Mouse (Mus musculus) limb, embryonic 13.5 days (tissue): ENCODE data around the gene D430042O09Rik. TPM values are rescaled to one million over a fixed set of nuclear protein-coding genes. Genes with fewer than 3 reads are reported as not detected.
A peak's percentile ranks its signal among the peaks of the same experiment; 100 is the strongest.

Source experiments
- ATAC-seq: fragments of 200-750 bp; cut with Nextera tagmentation; 2 replicates; pipeline ENCODE4 v1.8.0; 2017; ENCODE audit warnings: low read depth, moderate number of reproducible peaks, moderate TSS enrichment; ENCODE audit not compliant: low FRiP score
- H3K27ac ChIP-seq: fragments of 300-500 bp; sonication (generic); 2 replicates; pipeline ENCODE4 v1.5.1; 2015; ENCODE audit warnings: inconsistent platforms, mild to moderate bottlenecking, moderate library complexity
- H3K27me3 ChIP-seq: fragments of 300-500 bp; sonication (generic); 2 replicates; pipeline ENCODE4 v1.6.1; 2015; ENCODE audit warnings: mild to moderate bottlenecking, inconsistent platforms
- H3K36me3 ChIP-seq: fragments of 300-500 bp; sonication (generic); 2 replicates; pipeline ENCODE4 v1.6.1; 2015; ENCODE audit warnings: inconsistent platforms, mild to moderate bottlenecking, moderate library complexity
- H3K4me1 ChIP-seq: fragments of 300-500 bp; sonication (generic); 2 replicates; pipeline ENCODE4 v1.6.1; 2015; ENCODE audit warnings: inconsistent platforms
- H3K4me2 ChIP-seq: fragments of 300-500 bp; sonication (generic); replicated peaks from 2 replicates; pipeline ENCODE4 v1.6.1; 2015; ENCODE audit warnings: inconsistent platforms, mild to moderate bottlenecking, moderate library complexity
- H3K4me3 ChIP-seq: fragments of 300-500 bp; sonication (generic); 2 replicates; pipeline ENCODE4 v1.5.1; 2015; ENCODE audit warnings: moderate library complexity, mild to moderate bottlenecking, inconsistent platforms
- H3K9ac ChIP-seq: fragments of 300-500 bp; sonication (generic); 2 replicates; pipeline ENCODE4 v1.6.1; 2015; ENCODE audit warnings: mild to moderate bottlenecking, inconsistent platforms
- H3K9me3 ChIP-seq: fragments of 300-500 bp; sonication (generic); 2 replicates; pipeline ENCODE4 v1.6.1; 2016; ENCODE audit warnings: inconsistent platforms
- WGBS: fragments of 180-500 bp; shearing (Covaris S2); methylation state at CpG from one replicate; pipeline ENCODE4 v1.1.7; 2015; 5-methylcytosine and 5-hydroxymethylcytosine counted together
- polyA plus RNA-seq: library from polyadenylated mRNA; unstranded; fragments of >200 nt; fragmentation: Nextera tagmentation; extraction: Ambion mirVana; gene quantifications from 2 replicates; pipeline ENCODE4 v1.2.1, GENCODE M21; 2015

The D430042O09Rik gene
- polyA plus RNA-seq, 1 experiment from 2014 or later: 10.0 TPM

DNA sequence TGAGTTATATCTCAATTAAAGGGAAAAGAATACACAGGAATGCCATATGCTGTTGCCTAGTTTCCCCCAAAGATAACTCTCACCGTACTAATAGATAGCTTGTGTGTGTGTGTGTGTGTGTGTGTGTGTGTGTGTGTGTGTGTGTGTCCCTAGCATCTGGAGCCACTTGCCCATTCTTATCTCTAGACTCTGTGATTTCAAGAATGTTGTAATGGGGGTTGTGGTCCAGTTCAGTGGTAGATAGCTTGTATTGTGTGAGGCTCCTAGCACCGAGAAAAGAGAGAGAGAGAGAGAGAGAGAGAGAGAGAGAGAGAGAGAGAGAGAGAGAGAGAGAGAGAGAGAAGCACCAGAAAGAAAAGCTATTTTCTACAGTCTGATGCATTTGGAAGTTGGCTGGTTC lies 118.7 kb downstream of the D430042O09Rik start:
- Histone ChIP-seq H3K27ac (no peak overlapping the region), H3K36me3 (peaks cover 7% of the 10 kb centered on the region; the same call in 1 of the 2 replicates), H3K4me1 (peaks cover 31% of the 10 kb centered on the region), H3K9ac (no peak overlapping the region), H3K27me3 (no peaks in the 10 kb centered on the region), H3K4me3 (no peak overlapping the region), H3K4me2 (no peak overlapping the region), H3K9me3 (no peaks in the 10 kb centered on the region)
- no peak for ATAC-seq
- 86% methylated on average over 2 of the region's 2 CpGs for WGBS

DNA sequence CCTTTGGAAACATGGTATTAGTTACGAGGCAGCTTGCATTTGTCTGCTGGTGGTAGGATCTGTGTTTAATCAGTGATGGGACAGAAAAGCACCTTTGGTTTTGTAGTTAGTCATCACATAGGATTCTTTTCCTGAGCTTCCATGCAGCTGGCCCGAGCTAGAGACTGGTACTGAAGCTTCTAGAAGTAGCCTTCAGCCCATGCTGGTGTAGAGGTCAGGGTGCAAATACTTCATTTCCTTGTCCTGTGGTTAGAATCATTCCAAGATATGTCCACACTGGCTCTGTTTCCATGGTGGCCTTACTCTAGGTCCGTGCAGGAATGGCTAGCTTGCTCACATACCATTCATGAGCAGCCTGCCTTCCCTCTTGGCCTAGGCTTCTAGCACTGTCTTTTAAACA lies 119.2 kb downstream of the D430042O09Rik start:
- Histone ChIP-seq H3K9me3 (no peaks in the 10 kb centered on the region), H3K36me3 (peaks cover 7% of the 10 kb centered on the region; the same call in 1 of the 2 replicates), H3K4me3 (no peak overlapping the region), H3K9ac (no peak overlapping the region), H3K27ac (peak overlapping the region; percentile 28; the same call in 1 of the 2 replicates), H3K4me2 (no peak overlapping the region), H3K4me1 (peaks cover 32% of the 10 kb centered on the region), H3K27me3 (no peaks in the 10 kb centered on the region)
- 64% methylated on average over 3 of the region's 3 CpGs for WGBS
- ATAC-seq: no peak

DNA sequence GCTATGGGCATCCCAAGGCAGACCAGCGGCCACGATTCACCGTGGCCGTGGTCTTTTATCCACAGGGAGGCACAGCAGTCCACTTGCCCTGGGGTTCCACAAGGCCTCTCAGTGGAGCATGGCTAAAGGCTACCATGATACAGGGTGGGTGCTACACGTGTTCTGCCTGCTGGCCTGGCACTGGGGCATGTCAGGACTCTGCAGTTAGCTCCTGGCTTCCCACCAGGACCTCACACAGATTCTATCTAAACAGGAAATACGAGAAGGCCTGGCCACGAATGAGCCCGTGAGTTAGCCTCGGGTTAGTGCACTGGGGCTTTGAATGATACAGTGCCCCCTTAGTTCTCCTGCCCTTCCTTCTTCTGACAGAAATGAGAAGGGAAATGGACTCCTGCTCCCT lies 119.7 kb downstream of the D430042O09Rik start:
- no peak overlapping the region for H3K9ac ChIP-seq
- WGBS: 41% methylated on average over 9 of the region's 9 CpGs
- H3K27ac ChIP-seq: peak overlapping the region; percentile 28; the same call in 1 of the 2 replicates
- no peaks in the 10 kb centered on the region for H3K27me3 ChIP-seq
- H3K4me2 ChIP-seq: 0 out of 2 replicates have a peak overlapping the region, but pooled peaks have one; percentile 4
- peaks cover 37% of the 10 kb centered on the region for H3K4me1 ChIP-seq
- peaks cover 7% of the 10 kb centered on the region; the same call in 1 of the 2 replicates for H3K36me3 ChIP-seq
- no peaks in the 10 kb centered on the region for H3K9me3 ChIP-seq
- no peak for ATAC-seq
- H3K4me3 ChIP-seq: no peak overlapping the region

DNA sequence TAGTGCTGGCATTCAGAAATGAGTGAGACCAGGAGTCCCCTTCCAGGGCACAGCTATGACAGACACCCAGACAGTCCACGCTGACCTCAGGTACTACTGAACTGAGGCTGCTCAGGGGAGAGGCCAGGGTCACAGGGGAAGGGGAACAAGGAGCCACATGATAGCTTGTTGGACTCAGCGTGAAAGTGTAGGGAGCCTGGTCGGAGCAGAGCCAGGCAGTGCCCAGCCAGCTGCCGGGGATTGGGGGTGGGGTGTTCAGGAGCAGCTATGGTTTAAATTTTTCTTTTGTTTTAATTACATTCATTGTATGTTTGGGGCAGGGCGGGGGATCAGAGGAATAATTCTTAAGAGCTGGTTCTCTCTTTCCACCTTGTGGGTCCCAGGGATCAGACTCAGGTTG lies 120.9 kb downstream of the D430042O09Rik start:
- Histone ChIP-seq H3K36me3 (peaks cover 8% of the 10 kb centered on the region; the same call in 1 of the 2 replicates), H3K4me3 (no peak overlapping the region), H3K27me3 (no peaks in the 10 kb centered on the region), H3K4me2 (no peak overlapping the region), H3K4me1 (peaks cover 48% of the 10 kb centered on the region), H3K9ac (no peak overlapping the region), H3K9me3 (no peaks in the 10 kb centered on the region), H3K27ac (peak overlapping the region; percentile 56; the same call in 1 of the 2 replicates)
- WGBS: 57% methylated on average over 5 of the region's 5 CpGs
- ATAC-seq: no peak

DNA sequence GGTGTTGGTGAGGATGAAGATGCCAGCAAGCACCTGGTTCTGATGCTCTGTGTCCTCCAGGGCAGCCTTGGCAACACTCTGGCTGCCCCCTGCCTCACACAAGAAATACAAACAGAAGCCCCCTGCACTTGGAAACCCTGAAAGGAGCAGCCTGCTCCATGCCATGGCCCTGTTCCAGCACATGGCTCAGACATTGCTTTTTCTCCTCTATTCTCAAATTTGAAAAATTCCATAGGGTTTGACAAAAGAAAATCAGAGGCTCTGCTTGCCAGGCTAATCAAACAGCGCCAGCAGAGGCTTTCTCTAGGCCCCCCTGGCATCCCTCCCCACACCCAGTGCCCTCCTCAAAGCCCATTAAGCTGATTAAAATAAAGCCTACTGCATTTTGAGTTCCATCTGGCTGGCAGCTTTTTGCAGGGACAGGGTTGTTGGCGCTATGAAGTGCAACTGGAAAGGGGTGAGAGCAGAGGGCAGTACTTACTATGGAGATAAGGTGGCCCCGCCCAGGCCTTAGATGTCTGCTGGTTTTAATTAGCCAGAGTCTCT lies 121.5 kb downstream of the D430042O09Rik start:
- Histone ChIP-seq H3K9me3 (no peaks in the 10 kb centered on the region), H3K27ac (peak overlapping the region; percentile 56; the same call in 1 of the 2 replicates), H3K9ac (no peak overlapping the region), H3K4me2 (no peak overlapping the region), H3K36me3 (peaks cover 15% of the 10 kb centered on the region; the same call in 1 of the 2 replicates), H3K4me1 (peaks cover 49% of the 10 kb centered on the region), H3K27me3 (no peaks in the 10 kb centered on the region), H3K4me3 (no peak overlapping the region)
- 25% methylated on average over 3 of the region's 3 CpGs for WGBS
- no peak for ATAC-seq

DNA sequence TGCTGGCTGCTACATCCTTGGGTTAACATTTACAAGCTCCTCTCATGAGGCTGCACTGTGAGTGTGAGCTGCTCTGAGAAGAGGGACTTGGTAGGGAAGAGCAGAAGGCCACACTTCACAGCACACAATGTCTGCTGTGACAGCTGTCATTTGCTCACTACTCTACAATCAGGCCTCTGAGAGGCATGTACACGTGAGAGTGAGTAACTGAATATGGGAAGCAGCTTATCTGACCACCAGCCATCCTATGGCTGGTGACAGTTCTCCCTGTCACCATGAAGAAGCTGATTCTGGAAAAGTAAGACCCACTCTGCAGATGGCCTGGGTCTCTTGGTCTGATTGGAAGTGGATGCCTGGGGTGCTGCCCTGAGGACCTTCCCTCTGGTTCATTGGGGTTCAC lies 125.1 kb downstream of the D430042O09Rik start:
- H3K36me3 ChIP-seq: peaks cover 25% of the 10 kb centered on the region
- H3K9me3 ChIP-seq: no peaks in the 10 kb centered on the region
- no peak overlapping the region for H3K9ac ChIP-seq
- no peak overlapping the region for H3K4me2 ChIP-seq
- ATAC-seq: no peak
- WGBS: 65% methylated on average over 1 of the region's 1 CpGs
- H3K27ac ChIP-seq: no peak overlapping the region
- H3K27me3 ChIP-seq: no peaks in the 10 kb centered on the region
- H3K4me1 ChIP-seq: peaks cover 47% of the 10 kb centered on the region
- no peak overlapping the region for H3K4me3 ChIP-seq

DNA sequence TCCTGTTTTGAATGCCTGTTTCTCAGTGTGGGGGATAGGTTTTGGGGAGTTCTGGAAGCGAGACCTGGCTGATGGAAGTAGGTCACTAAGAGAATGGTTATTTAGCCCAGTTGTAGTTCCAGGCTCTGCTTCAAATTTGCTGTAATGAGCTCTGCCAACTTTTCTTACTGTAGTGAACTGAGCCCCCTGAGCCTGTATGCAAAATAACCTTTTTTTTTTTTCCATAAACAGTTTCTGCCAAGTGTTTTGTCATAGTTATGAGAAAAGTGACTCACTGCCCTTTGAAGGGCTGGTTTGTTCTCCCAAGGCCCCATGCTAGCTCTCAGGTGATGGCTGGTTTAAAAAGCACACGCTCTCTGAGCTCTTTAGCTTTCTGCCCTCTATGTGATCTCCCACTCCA lies 125.8 kb downstream of the D430042O09Rik start:
- Histone ChIP-seq H3K4me2 (no peak overlapping the region), H3K36me3 (peaks cover 25% of the 10 kb centered on the region), H3K4me3 (no peak overlapping the region), H3K27ac (no peak overlapping the region), H3K4me1 (peaks cover 47% of the 10 kb centered on the region), H3K9ac (no peak overlapping the region), H3K9me3 (no peaks in the 10 kb centered on the region), H3K27me3 (no peaks in the 10 kb centered on the region)
- no peak for ATAC-seq
- 84% methylated on average over 2 of the region's 2 CpGs for WGBS

DNA sequence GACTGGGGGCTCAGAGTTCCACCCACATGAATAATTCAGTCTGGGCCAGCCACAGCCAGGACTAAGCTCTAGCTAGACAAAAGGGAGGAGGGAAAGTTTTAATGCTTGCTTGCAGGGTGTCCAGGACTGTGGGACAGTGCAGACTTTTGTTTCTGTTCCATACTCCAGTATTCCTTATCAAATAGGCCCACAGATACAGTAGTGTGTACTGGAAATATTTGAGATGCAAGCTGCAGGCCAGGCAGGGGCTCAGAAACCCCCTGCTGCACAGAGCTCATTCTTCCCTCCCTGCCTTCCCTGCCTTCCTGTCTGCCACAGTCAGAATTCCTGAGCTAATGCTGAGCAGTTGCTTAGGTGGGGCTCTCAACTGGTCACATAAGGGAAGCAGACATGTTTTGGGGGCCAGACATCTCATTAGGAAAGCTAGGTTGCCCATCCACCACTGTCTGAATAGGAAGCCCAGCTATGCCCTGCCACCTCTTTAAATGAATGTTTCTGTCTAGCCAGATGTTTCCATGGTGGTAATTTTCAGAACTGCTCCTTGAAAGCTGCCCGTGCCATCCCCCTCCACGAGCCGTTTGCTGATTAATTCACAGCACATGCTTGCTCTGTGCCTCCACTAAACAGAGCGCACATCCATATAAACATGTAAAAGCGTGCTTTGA lies 130.5 kb downstream of the D430042O09Rik start:
- WGBS: 12% methylated on average over 5 of the region's 5 CpGs
- Histone ChIP-seq H3K27me3 (no peaks in the 10 kb centered on the region), H3K9me3 (no peaks in the 10 kb centered on the region), H3K27ac (peak overlapping the region; percentile 72), H3K4me1 (peaks cover 27% of the 10 kb centered on the region), H3K4me2 (0 out of 2 replicates have a peak overlapping the region, but pooled peaks have one; percentile 21), H3K36me3 (peaks cover 28% of the 10 kb centered on the region), H3K9ac (peak overlapping the region; percentile 35; the same call in 1 of the 2 replicates), H3K4me3 (no peak overlapping the region)
- peak; percentile 46; the same call in 1 of the 2 replicates for ATAC-seq

DNA sequence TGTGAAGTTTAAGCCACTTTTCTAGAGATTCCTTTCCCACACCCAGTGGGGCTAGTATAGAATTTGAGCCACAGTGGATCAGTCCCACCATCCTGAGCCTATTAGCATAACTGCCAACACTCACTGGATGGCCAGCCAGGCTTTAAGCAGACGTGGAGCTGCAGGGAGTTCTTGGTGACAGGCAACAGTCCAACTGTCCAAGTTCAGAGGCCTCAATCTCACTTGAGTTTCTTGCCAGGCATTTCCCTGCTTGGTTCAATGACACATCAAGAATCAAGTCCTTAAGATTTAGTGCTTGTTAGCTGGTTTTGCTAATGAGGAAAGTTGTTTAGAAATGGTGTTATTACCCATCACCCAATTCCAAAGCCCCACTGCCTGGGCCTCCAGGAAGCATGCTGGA lies 137.9 kb downstream of the D430042O09Rik start:
- Histone ChIP-seq H3K9me3 (no peaks in the 10 kb centered on the region), H3K4me2 (no peak overlapping the region), H3K27me3 (no peaks in the 10 kb centered on the region), H3K36me3 (peaks cover 30% of the 10 kb centered on the region), H3K4me1 (no peaks in the 10 kb centered on the region), H3K27ac (no peak overlapping the region), H3K4me3 (no peak overlapping the region), H3K9ac (no peak overlapping the region)
- 55% methylated on average over 1 of the region's 1 CpGs for WGBS
- ATAC-seq: no peak

DNA sequence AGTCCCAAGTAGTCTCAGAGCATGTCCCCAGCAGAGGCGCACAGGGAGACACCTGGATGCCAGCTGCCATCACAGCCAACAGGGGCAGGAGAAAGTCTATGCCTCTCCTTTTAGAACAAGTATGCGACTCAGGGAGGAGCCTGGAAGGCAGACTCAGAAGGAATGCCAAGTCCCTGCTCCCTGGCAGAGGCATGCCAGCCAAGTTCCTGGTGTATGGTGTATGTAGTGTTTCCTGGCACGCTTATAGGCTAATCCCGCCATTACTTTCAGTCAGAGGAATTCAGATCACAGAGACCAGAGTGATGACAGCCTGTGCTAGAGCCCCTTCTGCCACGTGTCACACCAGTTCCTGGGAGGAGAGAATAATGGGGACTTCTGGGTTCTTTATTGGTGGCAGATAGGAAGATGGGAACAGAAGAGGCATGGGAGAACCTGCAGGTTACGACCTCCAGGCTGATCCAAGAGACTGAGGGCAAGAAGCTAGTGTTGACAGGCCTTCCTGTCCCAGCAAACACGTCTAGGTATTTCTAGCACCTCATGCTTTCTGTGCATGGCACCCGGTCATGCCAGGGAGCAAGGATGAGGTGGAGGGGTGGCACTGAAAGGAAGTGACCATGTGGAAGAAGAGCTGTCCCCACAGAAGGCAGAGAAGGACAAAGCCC lies 139.3 kb downstream of the D430042O09Rik start:
- no peak overlapping the region for H3K9ac ChIP-seq
- H3K27ac ChIP-seq: no peak overlapping the region
- no peak for ATAC-seq
- H3K4me2 ChIP-seq: no peak overlapping the region
- no peak overlapping the region for H3K4me3 ChIP-seq
- H3K4me1 ChIP-seq: no peaks in the 10 kb centered on the region
- H3K9me3 ChIP-seq: no peaks in the 10 kb centered on the region
- H3K36me3 ChIP-seq: peaks cover 41% of the 10 kb centered on the region
- 79% methylated on average over 8 of the region's 8 CpGs for WGBS
- H3K27me3 ChIP-seq: no peaks in the 10 kb centered on the region

DNA sequence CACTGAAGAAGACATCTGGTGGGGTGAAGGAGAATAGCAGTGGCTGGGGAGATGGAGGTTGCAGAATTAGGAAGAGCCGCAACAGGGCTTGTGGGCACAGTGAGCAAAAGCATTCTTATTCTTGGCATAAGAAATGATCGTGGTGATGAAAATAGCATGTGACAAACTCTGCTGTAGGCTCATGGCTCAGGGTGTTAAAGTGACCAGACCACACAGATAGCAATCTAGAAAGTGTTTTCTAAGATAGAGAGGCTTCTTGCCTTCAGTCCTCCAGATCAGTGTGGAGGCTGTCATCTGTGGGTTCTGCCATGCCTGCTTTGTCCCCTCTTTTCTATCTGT lies 139.8 kb downstream of the D430042O09Rik start:
- H3K27ac ChIP-seq: no peak overlapping the region
- no peak overlapping the region for H3K4me3 ChIP-seq
- no peak overlapping the region for H3K4me2 ChIP-seq
- H3K4me1 ChIP-seq: no peaks in the 10 kb centered on the region
- H3K36me3 ChIP-seq: peaks cover 38% of the 10 kb centered on the region
- H3K9ac ChIP-seq: no peak overlapping the region
- 98% methylated on average over 2 of the region's 2 CpGs for WGBS
- H3K9me3 ChIP-seq: no peaks in the 10 kb centered on the region
- H3K27me3 ChIP-seq: no peaks in the 10 kb centered on the region
- no peak for ATAC-seq

DNA sequence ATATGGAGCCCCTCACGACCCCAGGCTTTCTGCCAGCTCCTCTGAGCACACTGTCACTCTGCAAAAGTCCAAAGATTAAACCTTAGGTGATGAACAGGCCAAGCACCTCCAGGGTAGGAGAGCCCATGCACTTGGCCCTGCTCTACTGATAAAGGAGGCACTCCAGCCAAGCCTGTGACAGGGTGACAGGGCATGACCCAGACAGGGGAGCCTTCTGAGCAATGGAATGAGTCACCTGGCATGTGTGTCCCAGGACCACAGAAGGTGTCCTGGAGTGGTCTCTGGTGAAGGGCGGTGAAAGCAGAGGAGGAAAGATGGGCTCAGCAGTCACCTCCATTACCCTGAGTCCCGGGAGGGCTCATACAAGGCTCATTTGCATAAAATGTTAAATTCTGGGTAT lies 151.9 kb downstream of the D430042O09Rik start:
- Histone ChIP-seq H3K4me1 (no peaks in the 10 kb centered on the region), H3K4me3 (no peak overlapping the region), H3K9ac (no peak overlapping the region), H3K36me3 (peaks cover 13% of the 10 kb centered on the region), H3K27me3 (no peaks in the 10 kb centered on the region), H3K4me2 (no peak overlapping the region), H3K27ac (no peak overlapping the region), H3K9me3 (no peaks in the 10 kb centered on the region)
- no peak for ATAC-seq
- WGBS: 71% methylated on average over 3 of the region's 3 CpGs
